Mouse (Mus musculus): ENCODE data around the gene Hif3a. TPM values are rescaled to one million over a fixed set of nuclear protein-coding genes. Genes with fewer than 3 reads are reported as not detected.
A peak's percentile ranks its signal among the peaks of the same experiment; 100 is the strongest.
"Not testable (repeated sequence)": the region's sequence is repeated elsewhere in the genome, so short reads cannot be mapped to it uniquely, and the experiment has no call there.

Gene Hif3a
- polyA plus RNA-seq, 1 experiment, result 1.9 TPM

DNA sequence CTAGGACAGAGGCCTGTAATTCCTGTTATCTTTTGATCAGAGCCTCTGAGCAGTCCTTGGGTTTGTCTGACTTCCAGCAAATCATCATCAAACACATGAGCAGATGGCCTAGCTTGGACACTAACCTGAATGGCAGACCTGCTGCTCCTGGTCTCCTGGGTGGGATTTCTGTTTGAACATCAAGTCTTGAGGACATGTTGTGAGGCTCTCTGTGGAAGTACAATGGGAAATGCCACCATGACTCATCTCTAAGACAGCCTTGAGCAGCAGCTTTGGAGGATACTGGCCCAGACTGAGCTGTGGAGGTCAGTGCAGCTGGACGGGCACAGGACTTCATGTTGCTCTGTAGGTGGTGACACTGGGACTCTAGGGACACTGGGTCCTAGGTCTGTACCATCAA is 14.3 kb upstream of the Hif3a start:
- 95% methylated on average over 1 of the region's 1 CpGs for WGBS
- no peak for DNase-seq (ENCODE audit: low read depth in 1 of 2, low spot score in 2 of 2)
- Histone ChIP-seq H3K27ac (ENCODE audit: insufficient read depth, low read length) (no peak overlapping the region), H3K4me3 (ENCODE audit: extremely low read depth, insufficient read depth, insufficient read length) (no peak overlapping the region), H3K27me3 (ENCODE audit: control insufficient read depth, insufficient read depth, low read length) (no peaks in the 10 kb centered on the region), H3K4me1 (ENCODE audit: control insufficient read depth, insufficient read depth, insufficient read length) (no peaks in the 10 kb centered on the region), H3K36me3 (ENCODE audit: control insufficient read depth, insufficient read depth, low read length) (no peaks in the 10 kb centered on the region)
- TF ChIP-seq POLR2A (IDR thresholded peaks at IDR 0.05; ENCODE audit: low read depth, low read length), result no peak
- no peak for TF ChIP-seq CTCF (IDR thresholded peaks at IDR 0.05; ENCODE audit: extremely low read depth, insufficient read depth, insufficient read length, insufficient replicate concordance)

DNA sequence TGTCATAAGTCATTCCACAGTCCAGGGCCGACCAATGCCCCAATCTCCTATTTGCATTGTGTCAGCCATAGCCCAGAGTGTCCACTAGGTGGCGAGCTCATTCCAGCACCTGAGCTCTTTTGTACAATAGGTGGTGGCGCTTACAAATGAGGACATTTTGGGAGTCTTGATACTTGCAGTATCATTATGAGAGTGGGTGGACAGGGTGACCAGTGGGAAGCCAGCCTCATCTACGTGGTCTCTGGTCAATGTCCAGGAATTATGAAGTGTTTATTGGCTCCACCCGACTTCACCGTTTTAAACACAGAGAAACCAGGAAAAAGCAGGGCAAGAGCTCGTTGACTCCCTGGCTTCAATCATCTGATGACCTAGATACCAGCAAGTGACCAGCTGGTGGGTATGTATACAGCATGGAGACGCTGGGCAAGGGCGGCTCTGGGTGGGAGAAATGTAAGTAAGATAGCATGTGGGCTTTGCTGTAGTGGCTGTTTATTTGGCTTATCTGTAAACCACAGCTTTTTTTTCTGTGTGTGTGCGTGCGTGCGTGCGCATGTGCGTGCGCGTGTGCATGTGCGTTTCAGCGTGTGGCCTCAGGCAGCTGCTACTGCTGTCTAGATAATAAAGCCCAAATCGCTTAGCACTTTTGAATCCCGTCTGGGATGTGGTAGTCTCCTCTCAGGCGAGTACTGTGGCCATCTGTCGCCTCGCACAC is 11.8 kb upstream of the Hif3a start, which contains the start of gene Psg16:
Gene Psg16, plus strand, starts transcription at position 137 of the 712 bp plus-strand sequence.
- WGBS, result 57% methylated on average over 23 of the region's 23 CpGs
- no peaks in the 10 kb centered on the region for H3K27me3 ChIP-seq (ENCODE audit: control insufficient read depth, insufficient read depth, low read length)
- no peaks in the 10 kb centered on the region for H3K36me3 ChIP-seq (ENCODE audit: control insufficient read depth, insufficient read depth, low read length)
- H3K4me1 ChIP-seq (ENCODE audit: control insufficient read depth, insufficient read depth, insufficient read length), result no peaks in the 10 kb centered on the region
- no peak within 1 kb of the TSS for H3K4me3 ChIP-seq (ENCODE audit: extremely low read depth, insufficient read depth, insufficient read length)
- TF ChIP-seq CTCF (IDR thresholded peaks at IDR 0.05; ENCODE audit: extremely low read depth, insufficient read depth, insufficient read length, insufficient replicate concordance) (peak; percentile 74; the same call in 1 of the 2 replicates), POLR2A (IDR thresholded peaks at IDR 0.05; ENCODE audit: low read depth, low read length) (no peak)
- peak in 1 of 2 experiments; percentile 48 for DNase-seq (ENCODE audit: low read depth in 1 of 2, low spot score in 2 of 2)
- no peak within 1 kb of the TSS for H3K27ac ChIP-seq (ENCODE audit: insufficient read depth, low read length)

DNA sequence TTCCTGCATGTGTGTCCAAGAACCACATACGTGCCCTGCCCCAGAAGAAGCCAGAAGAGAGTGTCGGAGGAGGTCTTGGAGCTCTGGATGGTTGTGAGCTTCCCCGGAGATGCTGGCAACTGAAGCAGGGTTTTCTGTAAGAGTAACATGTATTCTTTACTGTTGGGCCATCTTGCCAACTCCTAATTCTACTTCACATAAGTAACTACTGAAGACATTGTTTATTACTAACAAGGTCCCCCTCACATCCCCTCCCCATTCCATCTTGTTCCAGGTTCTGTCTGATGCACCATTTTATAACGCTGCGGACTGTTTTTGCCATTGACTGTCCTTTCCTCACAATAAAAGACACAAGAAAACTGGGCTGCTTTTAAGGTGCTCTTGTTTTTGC is 11.3 kb upstream of the Hif3a start:
- H3K27me3 ChIP-seq (ENCODE audit: control insufficient read depth, insufficient read depth, low read length), result no peaks in the 10 kb centered on the region
- DNase-seq (ENCODE audit: low read depth in 1 of 2, low spot score in 2 of 2), result no peak
- H3K4me3 ChIP-seq (ENCODE audit: extremely low read depth, insufficient read depth, insufficient read length), result no peak overlapping the region
- no peaks in the 10 kb centered on the region for H3K4me1 ChIP-seq (ENCODE audit: control insufficient read depth, insufficient read depth, insufficient read length)
- no peak overlapping the region for H3K27ac ChIP-seq (ENCODE audit: insufficient read depth, low read length)
- 59% methylated on average over 5 of the region's 5 CpGs for WGBS
- no peak for TF ChIP-seq CTCF (IDR thresholded peaks at IDR 0.05; ENCODE audit: extremely low read depth, insufficient read depth, insufficient read length, insufficient replicate concordance)
- no peak for TF ChIP-seq POLR2A (IDR thresholded peaks at IDR 0.05; ENCODE audit: low read depth, low read length)
- no peaks in the 10 kb centered on the region for H3K36me3 ChIP-seq (ENCODE audit: control insufficient read depth, insufficient read depth, low read length)

DNA sequence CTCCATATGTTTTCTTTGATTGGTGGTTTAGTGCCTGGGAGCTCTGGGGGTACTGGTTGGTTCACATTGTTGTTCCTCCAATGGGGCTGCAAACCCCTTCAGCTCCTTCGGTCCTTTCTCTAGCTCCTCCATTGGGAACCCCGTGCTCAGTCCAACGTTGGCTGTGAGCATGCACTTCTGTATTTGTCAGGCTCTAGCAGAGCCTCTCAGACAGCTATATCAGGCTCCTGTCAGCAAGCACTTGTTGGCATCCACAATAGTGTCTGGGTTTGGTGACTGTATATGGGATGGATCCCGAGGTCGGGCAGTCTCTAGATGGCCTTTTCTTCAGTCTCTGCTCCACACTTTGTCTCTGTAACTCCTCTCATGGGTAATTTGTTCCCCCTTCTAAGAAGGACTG is 5.4 kb upstream of the Hif3a start:
- DNase-seq (ENCODE audit: low read depth in 1 of 2, low spot score in 2 of 2); H3K27me3 ChIP-seq (ENCODE audit: control insufficient read depth, insufficient read depth, low read length); H3K4me3 ChIP-seq (ENCODE audit: extremely low read depth, insufficient read depth, insufficient read length); H3K4me1 ChIP-seq (ENCODE audit: control insufficient read depth, insufficient read depth, insufficient read length); H3K27ac ChIP-seq (ENCODE audit: insufficient read depth, low read length); H3K36me3 ChIP-seq (ENCODE audit: control insufficient read depth, insufficient read depth, low read length): not testable (repeated sequence)
- 64% methylated on average over 5 of the region's 5 CpGs for WGBS

DNA sequence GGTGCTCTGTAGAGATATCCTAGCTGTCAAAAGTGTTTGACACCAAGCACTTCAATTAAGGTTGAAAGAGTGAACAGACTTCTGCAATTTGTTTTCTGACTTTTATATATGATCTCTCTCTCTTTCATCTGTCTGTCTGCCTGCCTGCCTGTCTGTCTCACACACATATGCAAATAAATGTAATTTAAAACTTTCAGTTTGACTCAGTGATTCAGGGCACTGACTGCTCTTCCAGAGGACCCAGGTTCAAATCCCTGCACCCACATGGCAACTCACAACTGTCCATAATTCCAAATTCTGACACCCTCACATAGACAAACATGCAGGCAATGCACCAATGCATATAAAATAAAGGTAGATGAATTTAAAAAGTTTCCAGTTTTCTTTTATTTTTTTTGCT is 4.8 kb upstream of the Hif3a start:
- Histone ChIP-seq H3K4me1 (ENCODE audit: control insufficient read depth, insufficient read depth, insufficient read length) (peaks cover 5% of the 10 kb centered on the region; the same call in 1 of the 2 replicates), H3K27me3 (ENCODE audit: control insufficient read depth, insufficient read depth, low read length) (no peaks in the 10 kb centered on the region), H3K27ac (ENCODE audit: insufficient read depth, low read length) (no peak overlapping the region), H3K36me3 (ENCODE audit: control insufficient read depth, insufficient read depth, low read length) (no peaks in the 10 kb centered on the region), H3K4me3 (ENCODE audit: extremely low read depth, insufficient read depth, insufficient read length) (no peak overlapping the region)
- no peak for DNase-seq (ENCODE audit: low read depth in 1 of 2, low spot score in 2 of 2)
- no peak for TF ChIP-seq CTCF (IDR thresholded peaks at IDR 0.05; ENCODE audit: extremely low read depth, insufficient read depth, insufficient read length, insufficient replicate concordance)
- TF ChIP-seq POLR2A (IDR thresholded peaks at IDR 0.05; ENCODE audit: low read depth, low read length), result no peak

DNA sequence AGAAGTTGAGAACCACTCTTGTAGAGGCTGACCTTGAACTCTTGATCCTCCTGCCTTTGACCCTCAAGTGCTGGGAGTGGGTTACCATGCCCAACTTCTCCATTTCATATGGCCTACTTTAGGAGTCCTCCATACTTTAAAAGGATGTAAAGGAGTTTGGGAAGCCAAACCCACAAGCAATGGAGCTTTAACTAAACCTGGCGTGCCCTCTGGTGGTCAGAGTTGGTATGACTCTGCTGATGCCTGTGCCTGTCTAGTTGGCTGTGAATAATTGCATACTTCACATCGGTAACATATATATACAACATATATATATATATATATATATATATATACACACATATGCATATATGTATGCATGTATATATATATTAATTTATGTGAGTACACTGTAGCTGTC is 4.2 kb upstream of the Hif3a start:
- H3K27me3 ChIP-seq (ENCODE audit: control insufficient read depth, insufficient read depth, low read length), result no peaks in the 10 kb centered on the region
- no peaks in the 10 kb centered on the region for H3K36me3 ChIP-seq (ENCODE audit: control insufficient read depth, insufficient read depth, low read length)
- DNase-seq (ENCODE audit: low read depth in 1 of 2, low spot score in 2 of 2), result peak in 1 of 2 experiments; percentile 75
- H3K4me1 ChIP-seq (ENCODE audit: control insufficient read depth, insufficient read depth, insufficient read length), result peaks cover 5% of the 10 kb centered on the region; the same call in 1 of the 2 replicates
- no peak overlapping the region for H3K27ac ChIP-seq (ENCODE audit: insufficient read depth, low read length)
- TF ChIP-seq CTCF (IDR thresholded peaks at IDR 0.05; ENCODE audit: extremely low read depth, insufficient read depth, insufficient read length, insufficient replicate concordance) (peak; percentile 80; the same call in 1 of the 2 replicates), POLR2A (IDR thresholded peaks at IDR 0.05; ENCODE audit: low read depth, low read length) (no peak)
- 0% methylated on average over 2 of the region's 2 CpGs for WGBS
- H3K4me3 ChIP-seq (ENCODE audit: extremely low read depth, insufficient read depth, insufficient read length), result no peak overlapping the region

DNA sequence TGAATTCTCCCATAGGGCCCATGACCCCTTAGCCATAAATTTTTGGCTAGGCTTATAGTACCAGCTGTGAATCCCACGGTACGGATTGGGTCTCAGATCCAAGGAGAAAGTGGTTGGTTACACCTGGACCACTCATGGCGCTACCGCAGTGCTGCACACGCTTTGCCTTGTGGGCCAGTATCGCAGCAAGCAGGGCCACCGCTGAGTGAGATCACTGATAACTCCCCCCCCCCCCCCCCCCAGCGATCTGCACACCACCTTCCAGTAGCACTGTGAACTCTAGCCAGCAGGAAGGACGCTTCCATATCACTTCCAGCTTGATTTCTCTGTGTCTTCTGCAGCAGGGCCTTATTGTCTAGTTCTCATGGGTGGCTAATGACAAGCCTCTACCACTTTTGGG is 3.4 kb upstream of the Hif3a start:
- TF ChIP-seq CTCF (IDR thresholded peaks at IDR 0.05; ENCODE audit: extremely low read depth, insufficient read depth, insufficient read length, insufficient replicate concordance) (no peak), POLR2A (IDR thresholded peaks at IDR 0.05; ENCODE audit: low read depth, low read length) (no peak)
- Histone ChIP-seq H3K27ac (ENCODE audit: insufficient read depth, low read length) (no peak overlapping the region), H3K4me1 (ENCODE audit: control insufficient read depth, insufficient read depth, insufficient read length) (peaks cover 7% of the 10 kb centered on the region), H3K4me3 (ENCODE audit: extremely low read depth, insufficient read depth, insufficient read length) (no peak overlapping the region), H3K27me3 (ENCODE audit: control insufficient read depth, insufficient read depth, low read length) (no peaks in the 10 kb centered on the region), H3K36me3 (ENCODE audit: control insufficient read depth, insufficient read depth, low read length) (no peaks in the 10 kb centered on the region)
- DNase-seq (ENCODE audit: low read depth in 1 of 2, low spot score in 2 of 2), result no peak
- WGBS, result 76% methylated on average over 9 of the region's 9 CpGs
